In the genomic region with DNA sequence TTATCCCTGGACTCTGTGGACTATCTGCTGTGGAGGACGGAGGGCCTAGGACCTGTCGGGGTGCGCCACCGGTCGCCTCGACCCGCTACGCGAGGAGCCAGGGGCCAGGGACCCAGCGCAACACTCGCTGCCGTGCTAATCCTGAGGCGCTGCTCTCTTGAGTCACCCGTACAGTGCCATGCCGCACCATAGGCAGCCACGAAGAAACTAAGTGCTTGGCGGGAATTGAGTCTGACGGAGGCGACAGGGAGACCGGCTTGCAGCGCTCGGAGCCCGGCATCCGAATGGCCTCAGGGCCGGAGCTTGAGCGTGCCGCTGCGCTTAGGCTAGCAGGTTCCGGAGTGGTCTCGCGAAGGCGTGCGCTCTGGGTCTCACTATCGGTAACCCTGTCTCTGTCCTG, we compare ENCODE assay signal across 9 mouse cellular contexts. TPM values are rescaled to one million over a fixed set of nuclear protein-coding genes. Genes with fewer than 3 reads are reported as not detected.
DNase-seq lines count a peak whose midpoint lies in the region; ATAC-seq and TF ChIP-seq lines count a peak whose summit lies in the region.
"Had no signal": no experiment of that assay in that cellular context is flagged by ENCODE, and none has a peak within 500 bp of the region (broad histone marks: within the 10 kb centered on the region; RNA-seq: fewer than 3 reads in every experiment).

No protein-coding gene starts in this region.

- no peak for ATAC-seq in lung, embryonic 16.5 days (ENCODE audit: low read depth)
- no peak for ATAC-seq in heart, embryonic 13.5 days (ENCODE audit: extremely low read depth, insufficient number of reproducible peaks, low FRiP score, low TSS enrichment)
- ATAC-seq in limb, embryonic 13.5 days (ENCODE audit: low FRiP score, low read depth): no peak
- ATAC-seq in CD4-positive, CD25-positive, alpha-beta regulatory T cell, adult 4 months: no peak

- peak overlapping the region; percentile 60 for H3K4me3 ChIP-seq in lung, embryonic 16.5 days (ENCODE audit: low read length)
- peak overlapping the region; percentile 66 for H3K4me3 ChIP-seq in heart, embryonic 13.5 days
- peak overlapping the region; percentile 61 for H3K4me3 ChIP-seq in limb, embryonic 13.5 days
- H3K4me3 ChIP-seq in small intestine, adult 2 months (ENCODE audit: low read depth, low read length): peak overlapping the region; percentile 91
- H3K4me3 ChIP-seq: liver, embryonic 15.5 days had no signal

- H3K4me1 ChIP-seq in lung, embryonic 16.5 days (replicated peaks; ENCODE audit: control insufficient read depth, insufficient read depth, low read length): peaks cover 15% of the 10 kb centered on the region
- H3K4me1 ChIP-seq in heart, embryonic 13.5 days: peaks cover 28% of the 10 kb centered on the region
- peaks cover 41% of the 10 kb centered on the region for H3K4me1 ChIP-seq in limb, embryonic 13.5 days
- peaks cover 5% of the 10 kb centered on the region; the same call in 1 of the 2 replicates for H3K4me1 ChIP-seq in small intestine, adult 2 months (ENCODE audit: control insufficient read depth, insufficient read depth, insufficient read length, low read length)

- 2% methylated on average over 34 of the region's 34 CpGs for WGBS in lung, embryonic 16.5 days
- under 1% methylated on average over 34 of the region's 34 CpGs for WGBS in heart, embryonic 13.5 days
- under 1% methylated on average over 34 of the region's 34 CpGs for WGBS in limb, embryonic 13.5 days
- 2% methylated on average over 34 of the region's 34 CpGs for WGBS in small intestine, adult 2 months

- peak overlapping the region; percentile 41 for H3K4me2 ChIP-seq in lung, embryonic 16.5 days (ENCODE audit: low read depth, low read length)
- H3K4me2 ChIP-seq in heart, embryonic 13.5 days: peak overlapping the region; percentile 99
- peak overlapping the region; percentile 99 for H3K4me2 ChIP-seq in limb, embryonic 13.5 days (replicated peaks)
- H3K4me2 ChIP-seq: liver, embryonic 15.5 days had no signal

- H3K36me3 ChIP-seq in lung, embryonic 16.5 days (ENCODE audit: control insufficient read depth, insufficient read depth, low read length): no peaks in the 10 kb centered on the region
- H3K36me3 ChIP-seq in heart, embryonic 13.5 days: no peaks in the 10 kb centered on the region
- H3K36me3 ChIP-seq in limb, embryonic 13.5 days: no peaks in the 10 kb centered on the region
- no peaks in the 10 kb centered on the region for H3K36me3 ChIP-seq in small intestine, adult 2 months (ENCODE audit: control insufficient read depth, insufficient read depth, low read length)
- H3K36me3 ChIP-seq: liver, embryonic 15.5 days had no signal

- no peak overlapping the region for H3K9ac ChIP-seq in lung, embryonic 16.5 days (ENCODE audit: low read length)
- no peak overlapping the region for H3K9ac ChIP-seq in heart, embryonic 13.5 days
- H3K9ac ChIP-seq in limb, embryonic 13.5 days: peak overlapping the region; percentile 39; the same call in 1 of the 2 replicates
- H3K9ac ChIP-seq: liver, embryonic 15.5 days had no signal

- DNase-seq in adrenal gland, adult 2 months: peak; percentile 36
- no peak for DNase-seq in adrenal gland, adult 18-20 months (ENCODE audit: low spot score in 2 of 2)
- no peak for DNase-seq in lung, postnatal 14 days

- H3K9me3 ChIP-seq in lung, embryonic 16.5 days (ENCODE audit: control insufficient read depth, low read length): no peaks in the 10 kb centered on the region
- H3K9me3 ChIP-seq in heart, embryonic 13.5 days: no peaks in the 10 kb centered on the region
- H3K9me3 ChIP-seq in limb, embryonic 13.5 days: no peaks in the 10 kb centered on the region
- H3K9me3 ChIP-seq: liver, embryonic 15.5 days had no signal

- peaks cover 79% of the 10 kb centered on the region for H3K27me3 ChIP-seq in lung, embryonic 16.5 days (ENCODE audit: control insufficient read depth, insufficient read depth, low read depth, low read length)
- H3K27me3 ChIP-seq in heart, embryonic 13.5 days (replicated peaks): peaks cover 97% of the 10 kb centered on the region
- peaks cover 90% of the 10 kb centered on the region for H3K27me3 ChIP-seq in limb, embryonic 13.5 days
- peaks cover 15% of the 10 kb centered on the region for H3K27me3 ChIP-seq in small intestine, adult 2 months (ENCODE audit: control insufficient read depth, insufficient read depth, low read length)

- no peak for TF ChIP-seq POLR2A in small intestine, adult 2 months (IDR thresholded peaks at IDR 0.05; ENCODE audit: low read depth, low read length)

- H3K27ac ChIP-seq in lung, embryonic 16.5 days (ENCODE audit: low read length): no peak overlapping the region
- H3K27ac ChIP-seq in heart, embryonic 13.5 days (replicated peaks): no peak overlapping the region
- no peak overlapping the region for H3K27ac ChIP-seq in limb, embryonic 13.5 days
- H3K27ac ChIP-seq in small intestine, adult 2 months (ENCODE audit: insufficient read depth, low read depth, low read length): peak overlapping the region; percentile 86
- H3K27ac ChIP-seq: liver, embryonic 15.5 days had no signal

- no peak for TF ChIP-seq CTCF in small intestine, adult 2 months (IDR thresholded peaks at IDR 0.05; ENCODE audit: extremely low read depth, insufficient read length, insufficient replicate concordance, low read depth, low read length)

RNA-seq across cellular contexts. Expression of a gene that starts 1.6 kb away (rescaled TPM):
- total RNA-seq in adrenal gland, adult 2 months (2021): not detected
- 0.04 TPM in 1 of 2 replicates, not detected in the other for polyA plus RNA-seq in adrenal gland, adult 2 months (2012; rRNA removed)
- under 1 TPM in 1 of 2 experiments, not detected in 1; 0.29 TPM for total RNA-seq in adrenal gland, adult 18-20 months (2021)
- not detected in 2 replicates for polyA plus RNA-seq in lung, embryonic 16.5 days (2015; fragmentation: Nextera tagmentation; extraction: Ambion mirVana)
- polyA plus RNA-seq in heart, embryonic 13.5 days (2015; fragmentation: Nextera tagmentation; extraction: Ambion mirVana): 0.12 TPM in 1 of 2 replicates, not detected in the other
- polyA plus RNA-seq in limb, embryonic 13.5 days (2015; fragmentation: Nextera tagmentation; extraction: Ambion mirVana): 1.8 and 2.1 TPM in 2 replicates
- polyA plus RNA-seq in small intestine, adult 2 months (2012; rRNA removed): 63.8 and 65.1 TPM in 2 replicates
- polyA plus RNA-seq in CD4-positive, CD25-positive, alpha-beta regulatory T cell, adult 4 months (2017; shearing (Covaris generic)): not detected
- polyA plus RNA-seq: liver, embryonic 15.5 days had no signal

Comparison
In these comparisons a context has a peak if more than half of its experiments do, and no peak if none do; other contexts are left out.
1. H3K4me2 ChIP-seq: peak in every context shown above with its lines; median percentile 99 in heart, embryonic 13.5 days; 99 in limb, embryonic 13.5 days; 41 in lung, embryonic 16.5 days.
2. RNA of a gene that starts 1.6 kb away (polyA plus RNA-seq): 63.8 to 65.1 TPM in small intestine, adult 2 months; 1.8 to 2.1 TPM in limb, embryonic 13.5 days, 0.12 TPM in heart, embryonic 13.5 days, not detected in lung, embryonic 16.5 days, 0.04 TPM in adrenal gland, adult 2 months and not detected in CD4-positive, CD25-positive, alpha-beta regulatory T cell, adult 4 months; every median in the first group is over 10 times any median in the second.
3. Peak in every context shown above with its lines, with median percentiles within 50 percentile points of each other: H3K4me3 ChIP-seq.